Mouse (Mus musculus) CH12.LX (cell line): Measurements from ENCODE around the gene Gm10491. TPM values are rescaled to one million over a fixed set of nuclear protein-coding genes. Genes with fewer than 3 reads are reported as not detected.

Experiments
- DNase-seq: peaks from one replicate; pipeline ENCODE4 v3.0.0-alpha.2; 2013; ENCODE audit errors: extremely low read depth
- H3K27ac ChIP-seq: 2 replicates; pipeline ENCODE4 v1.5.1; 2012; ENCODE audit warnings: low read depth, mild to moderate bottlenecking, control low read depth, moderate library complexity; ENCODE audit not compliant: insufficient read depth
- H3K27me3 ChIP-seq: replicated peaks from 2 replicates; pipeline ENCODE3; 2012; ENCODE audit warnings: inconsistent platforms
- H3K36me3 ChIP-seq, 2 experiments: replicated peaks in 1 of 2; 2 replicates each; pipeline versions ENCODE3 to v1.6.1; 2012; ENCODE audit warnings: inconsistent platforms in 1 of 2, low read length in 1 of 2, mild to moderate bottlenecking in 1 of 2, mixed read lengths in 1 of 2, moderate library complexity in 1 of 2; ENCODE audit not compliant: control insufficient read depth in 1 of 2, insufficient read depth in 1 of 2
- H3K4me1 ChIP-seq, 2 experiments: 2 replicates each; pipeline ENCODE4 v1.6.1; 2012; ENCODE audit warnings: inconsistent platforms in 1 of 2, moderate library complexity in 1 of 2; ENCODE audit not compliant: insufficient read depth in 2 of 2, control insufficient read depth in 1 of 2
- H3K4me2 ChIP-seq: 2 replicates; pipeline ENCODE4 v1.6.1; 2012; ENCODE audit warnings: low read depth, mild to moderate bottlenecking, control low read depth; ENCODE audit not compliant: poor library complexity, insufficient read depth, severe bottlenecking
- H3K4me3 ChIP-seq, 3 experiments: fragments of 150-350 bp in 1 of 3; sonication (generic) in 1 of 3; replicated peaks in 1 of 3; 2 replicates each; pipeline versions ENCODE3 to v1.5.1; 2011 to 2012; ENCODE audit warnings: low read depth in 2 of 3, low read length in 2 of 3, mild to moderate bottlenecking in 2 of 3, moderate library complexity in 2 of 3, control low read depth in 1 of 3, improper control_type of control experiment in 1 of 3, inconsistent platforms in 1 of 3, mixed read lengths in 1 of 3; ENCODE audit not compliant: poor library complexity in 1 of 3
- H3K79me2 ChIP-seq: replicated peaks from 2 replicates; pipeline ENCODE4 v1.6.1; 2012; ENCODE audit warnings: mild to moderate bottlenecking, moderate library complexity; ENCODE audit not compliant: control insufficient read depth, poor library complexity, insufficient read depth, severe bottlenecking; ENCODE audit errors: extremely low read depth
- H3K9ac ChIP-seq: 2 replicates; pipeline ENCODE4 v1.6.1; 2012; ENCODE audit warnings: low read depth, mild to moderate bottlenecking, control low read depth, moderate library complexity; ENCODE audit not compliant: insufficient read depth
- H3K9me3 ChIP-seq: replicated peaks from 2 replicates; pipeline ENCODE3; 2012; ENCODE audit warnings: low read length, inconsistent platforms, mixed read lengths
- BHLHE40 ChIP-seq: IDR thresholded peaks from 2 replicates; pipeline ENCODE4 v1.6.1; 2011; ENCODE audit warnings: mild to moderate bottlenecking, low read depth, low read length, improper control_type of control experiment
- CHD1 ChIP-seq: IDR thresholded peaks from 2 replicates; pipeline ENCODE4 v1.6.1; 2012; ENCODE audit warnings: low read depth, low read length, improper control_type of control experiment, inconsistent platforms
- ELF1 ChIP-seq: IDR thresholded peaks from 2 replicates; pipeline ENCODE4 v1.6.1; 2014; ENCODE audit warnings: low read depth, mild to moderate bottlenecking, inconsistent platforms, low read length, improper control_type of control experiment
- ETS1 ChIP-seq: conservative IDR thresholded peaks from 2 replicates; pipeline ENCODE4 v1.6.1; 2012; ENCODE audit warnings: low read depth, mild to moderate bottlenecking, inconsistent platforms, low read length, improper control_type of control experiment, moderate library complexity
- JUN ChIP-seq: IDR thresholded peaks from 2 replicates; pipeline ENCODE4 v1.6.1; 2011; ENCODE audit warnings: low read depth, mild to moderate bottlenecking, low read length, improper control_type of control experiment, moderate library complexity; ENCODE audit not compliant: insufficient read depth
- JUND ChIP-seq: conservative IDR thresholded peaks from 2 replicates; pipeline ENCODE4 v1.6.1; 2011; ENCODE audit warnings: low read depth, low read length, improper control_type of control experiment
- MAFK ChIP-seq: IDR thresholded peaks from 2 replicates; pipeline ENCODE4 v1.6.1; 2011; ENCODE audit warnings: low read length, improper control_type of control experiment; ENCODE audit not compliant: insufficient replicate concordance
- MEF2A ChIP-seq: IDR thresholded peaks from 2 replicates; pipeline ENCODE4 v1.6.1; 2014; ENCODE audit warnings: low read depth, mild to moderate bottlenecking, inconsistent platforms, low read length, improper control_type of control experiment, borderline replicate concordance
- NELFE ChIP-seq: IDR thresholded peaks from 2 replicates; pipeline ENCODE4 v1.6.1; 2011; ENCODE audit warnings: low read depth, low read length, improper control_type of control experiment
- PAX5 ChIP-seq: IDR thresholded peaks from 2 replicates; pipeline ENCODE4 v1.6.1; 2012; ENCODE audit warnings: low read length, inconsistent platforms, mixed read lengths
- RAD21 ChIP-seq: IDR thresholded peaks from 2 replicates; pipeline ENCODE4 v1.6.1; 2011; ENCODE audit warnings: low read depth, mild to moderate bottlenecking, low read length, improper control_type of control experiment, moderate library complexity
- SIN3A ChIP-seq: IDR thresholded peaks from 2 replicates; pipeline ENCODE4 v1.6.1; 2012; ENCODE audit warnings: low read length, improper control_type of control experiment, inconsistent platforms
- SMC3 ChIP-seq: IDR thresholded peaks from 2 replicates; pipeline ENCODE4 v1.6.1; 2011; ENCODE audit warnings: low read depth, low read length, improper control_type of control experiment
- UBTF ChIP-seq: IDR thresholded peaks from 2 replicates; pipeline ENCODE4 v1.6.1; 2012; ENCODE audit warnings: low read depth, mild to moderate bottlenecking, inconsistent platforms, low read length, improper control_type of control experiment, moderate library complexity
- dilution Hi-C: fragments of 300-500 bp; cut with MboI; formaldehyde crosslinking; loops from 2 replicates; pipeline ENCODE4 v1.14.3; 2020; ENCODE audit warnings: low sequenced_read_pairs; ENCODE audit not compliant: extremely low pct_unique_long_range_greater_than_20kb, extremely low pct_ligation_motif_present
- in situ Hi-C: fragments of 300-500 bp; cut with MboI; formaldehyde crosslinking; loops from 3 replicates; pipeline ENCODE4 v1.14.3; 2019; ENCODE audit warnings: low sequenced_read_pairs, low pct_ligation_motif_present, low pct_unique_long_range_greater_than_20kb, mixed read lengths
- polyA plus RNA-seq: library from polyadenylated mRNA; unstranded; fragments of >175 nt; gene quantifications from 2 replicates; pipeline ENCODE4 v1.2.1, GENCODE M21; 2012; ENCODE audit warnings: low read depth; ENCODE audit not compliant: insufficient read length
- total RNA-seq, 2 experiments: library from RNA; depleted of rRNA; stranded (reverse); fragments of 300-350 nt in 1 of 2; fragments of >200 nt in 1 of 2; gene quantifications; 2 replicates each; pipeline ENCODE4 v1.2.3; 2012 to 2014

The Gm10491 gene
- total RNA-seq (2012; rRNA removed) (not detected in 2 replicates), total RNA-seq (2014; rRNA removed) (not detected in 2 replicates), polyA plus RNA-seq (not detected in 2 replicates)

- Histone ChIP-seq H3K4me2 (no peak within 1 kb of the TSS), H3K9ac (no peak within 1 kb of the TSS), H3K4me3 (no peak within 1 kb of the TSS), H3K4me1 (no peaks in the 10 kb centered on the region), H3K27ac (no peak within 1 kb of the TSS), H3K79me2 (no peaks in the 10 kb centered on the region), H3K9me3 (no peaks in the 10 kb centered on the region), H3K27me3 (no peaks in the 10 kb centered on the region), H3K36me3 (peaks cover 14 to 31% of the 10 kb centered on the region in 2 experiments)
- no peak for TF ChIP-seq JUN
- no peak for TF ChIP-seq SMC3
- TF ChIP-seq MEF2A: no peak
- no peak for TF ChIP-seq BHLHE40
- TF ChIP-seq CHD1: no peak
- no peak for TF ChIP-seq SIN3A
- no peak for TF ChIP-seq NELFE
- dilution Hi-C loops: no loop called here
- in situ Hi-C loops: loop anchor here (25.0 kb wide), 1 partner anchor 205 kb away; no protein-coding TSS in a partner anchor
- no peak for DNase-seq
Observed at GRCm38 (mm10) chrX:7907735-7908134, at the start of gene Gm10491. TSS of gene Gm10491 (minus strand) at chrX:7907835.

- no peak for DNase-seq
- H3K9ac ChIP-seq: no peak overlapping the region
- H3K27ac ChIP-seq: no peak overlapping the region
- H3K4me3 ChIP-seq: no peak overlapping the region
- H3K27me3 ChIP-seq: no peaks in the 10 kb centered on the region
- in situ Hi-C loops (no loop called here), dilution Hi-C loops (no loop called here)
- H3K79me2 ChIP-seq: no peaks in the 10 kb centered on the region
- H3K4me1 ChIP-seq: peaks cover 0 to 4% of the 10 kb centered on the region in 2 experiments; a peak in 1 of 4 replicates
- H3K36me3 ChIP-seq: peaks cover 0 to 4% of the 10 kb centered on the region in 2 experiments
- H3K4me2 ChIP-seq: no peak overlapping the region
- no peaks in the 10 kb centered on the region for H3K9me3 ChIP-seq
- no peak for TF ChIP-seq JUN
- TF ChIP-seq NELFE: no peak
- TF ChIP-seq ELF1: no peak
- no peak for TF ChIP-seq ETS1
- TF ChIP-seq PAX5: no peak
- no peak for TF ChIP-seq UBTF
- no peak for TF ChIP-seq RAD21
- TF ChIP-seq MAFK: no peak
- no peak for TF ChIP-seq JUND
Observed at GRCm38 (mm10) chrX:7950091-7950490, 42.5 kb upstream of the Gm10491 start.
